Mouse (Mus musculus) C2C12 (cell line): ENCODE data around the gene Elac2. TPM values are rescaled to one million over a fixed set of nuclear protein-coding genes. Genes with fewer than 3 reads are reported as not detected.

Experiments
- H3K27me3 ChIP-seq: one replicate; pipeline ENCODE4 v1.6.1; 2011; ENCODE audit not compliant: control insufficient read depth, insufficient read depth, insufficient read length
- H3K36me3 ChIP-seq: one replicate; pipeline ENCODE4 v1.6.1; 2011; ENCODE audit not compliant: control insufficient read depth, insufficient read depth
- H3K4me3 ChIP-seq: one replicate; pipeline ENCODE4 v1.5.1; 2011; ENCODE audit warnings: mild to moderate bottlenecking, control low read depth; ENCODE audit not compliant: poor library complexity, insufficient read depth, severe bottlenecking
- H3K79me2 ChIP-seq: one replicate; pipeline ENCODE4 v1.6.1; 2011; ENCODE audit not compliant: control insufficient read depth, insufficient read depth
- H3K79me3 ChIP-seq: one replicate; pipeline ENCODE4 v1.6.1; 2011; ENCODE audit warnings: low read depth, control low read depth
- H3ac ChIP-seq: one replicate; pipeline ENCODE3; 2011; ENCODE audit warnings: low read depth; ENCODE audit not compliant: control insufficient read depth, insufficient read length
- CEBPB ChIP-seq: IDR thresholded peaks from one replicate; pipeline ENCODE4 v1.6.1; 2011; ENCODE audit warnings: low read depth, mild to moderate bottlenecking, control low read depth, moderate library complexity
- CTCF ChIP-seq: IDR thresholded peaks from one replicate; pipeline ENCODE4 v1.5.1; 2011; ENCODE audit not compliant: control insufficient read depth, insufficient read depth, insufficient read length
- FOSL1 ChIP-seq: IDR thresholded peaks from one replicate; pipeline ENCODE4 v1.8.0; 2011; ENCODE audit warnings: mild to moderate bottlenecking, low read length; ENCODE audit not compliant: poor library complexity, insufficient read depth, severe bottlenecking
- MAX ChIP-seq: IDR thresholded peaks from one replicate; pipeline ENCODE4 v1.6.1; 2011; ENCODE audit warnings: mild to moderate bottlenecking, control low read depth
- MYOD1 ChIP-seq: IDR thresholded peaks from one replicate; pipeline ENCODE4 v1.6.1; 2011; ENCODE audit warnings: low read depth; ENCODE audit not compliant: control insufficient read depth, insufficient read length
- MYOG ChIP-seq: IDR thresholded peaks from one replicate; pipeline ENCODE4 v1.6.1; 2011; ENCODE audit not compliant: control insufficient read depth, insufficient read length; ENCODE audit errors: extremely low read depth
- USF1 ChIP-seq: IDR thresholded peaks from one replicate; pipeline ENCODE4 v1.6.1; 2011; ENCODE audit warnings: low read depth, mild to moderate bottlenecking, control low read depth, moderate library complexity
- long read RNA-seq, 2 experiments: library from polyadenylated mRNA; unstranded; transcript quantifications; one replicate each; pipeline ENCODE4 v2.0.0; 2019 to 2020
- polyA plus RNA-seq: library from polyadenylated mRNA; unstranded; fragments of >200 nt; fragmentation: generic; extraction: Trizol; gene quantifications from one replicate; pipeline ENCODE4 v1.2.1, GENCODE M21; 2012; ENCODE audit warnings: missing spikeins

The Elac2 gene
- polyA plus RNA-seq: 43.5 TPM
- long read RNA-seq, experiment 1, transcript Elac2-202 (24 exons, 2,884 nt): major isoform, 17 of 36 reads
- long read RNA-seq, experiment 1, partial matches to known transcripts: 2 of 36 reads
- long read RNA-seq, experiment 1, other reads (novel, unspliced or antisense): 14 of 36 reads
- long read RNA-seq, experiment 2, transcript Elac2-201 (25 exons, 2,771 nt): minor isoform, 50 of 516 reads
- long read RNA-seq, experiment 2, transcript Elac2-202 (24 exons, 2,884 nt): major isoform, 387 of 516 reads
- long read RNA-seq, experiment 2, partial matches to known transcripts: 12 of 516 reads
- long read RNA-seq, experiment 2, other reads (novel, unspliced or antisense): 61 of 516 reads

GRCm38 (mm10) chr11:64978720-64979488, at the start of gene Elac2:
Elac2 (plus strand) TSS chr11:64979038.
- H3ac ChIP-seq: peak within 1 kb of the TSS; percentile 81
- no peaks in the 10 kb centered on the region for H3K27me3 ChIP-seq
- TF ChIP-seq MYOG (no peak), CEBPB (no peak), MYOD1 (no peak), FOSL1 (no peak), MAX (peak; percentile 93), CTCF (no peak), USF1 (no peak)
- H3K36me3 ChIP-seq: peaks cover 24% of the 10 kb centered on the region
- peaks cover 17% of the 10 kb centered on the region for H3K79me2 ChIP-seq
- peak within 1 kb of the TSS; percentile 74 for H3K4me3 ChIP-seq
- H3K79me3 ChIP-seq: peaks cover 11% of the 10 kb centered on the region

DNA sequence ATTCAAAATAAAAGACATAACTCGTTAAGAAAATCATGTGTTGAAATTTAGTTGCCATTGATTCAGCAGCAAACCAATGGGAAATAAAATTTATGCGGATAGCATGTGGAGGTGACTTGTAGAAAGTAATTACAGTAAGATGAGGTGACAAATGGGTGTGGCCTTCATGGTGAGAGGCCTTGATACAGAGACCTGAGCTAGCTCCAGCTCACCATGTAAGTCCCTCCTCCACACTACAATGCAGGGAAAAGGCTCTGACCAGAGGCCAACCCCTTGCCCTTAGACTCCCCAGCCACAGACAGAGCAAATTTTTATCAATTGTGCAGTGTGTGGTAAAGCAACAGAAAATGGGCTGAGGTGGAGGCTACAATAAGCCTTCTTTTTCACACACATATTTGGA, 49.7 kb upstream of the Elac2 start:
- TF ChIP-seq USF1: no peak
- no peak for TF ChIP-seq FOSL1
- TF ChIP-seq CEBPB: no peak
- TF ChIP-seq MAX: no peak
- no peak for TF ChIP-seq MYOG
- no peak for TF ChIP-seq MYOD1
- TF ChIP-seq CTCF: no peak
- H3K27me3 ChIP-seq: peaks cover 4% of the 10 kb centered on the region
- no peak overlapping the region for H3ac ChIP-seq
- H3K79me2 ChIP-seq: no peaks in the 10 kb centered on the region
- H3K4me3 ChIP-seq: no peak overlapping the region
- no peaks in the 10 kb centered on the region for H3K79me3 ChIP-seq
- no peaks in the 10 kb centered on the region for H3K36me3 ChIP-seq

DNA sequence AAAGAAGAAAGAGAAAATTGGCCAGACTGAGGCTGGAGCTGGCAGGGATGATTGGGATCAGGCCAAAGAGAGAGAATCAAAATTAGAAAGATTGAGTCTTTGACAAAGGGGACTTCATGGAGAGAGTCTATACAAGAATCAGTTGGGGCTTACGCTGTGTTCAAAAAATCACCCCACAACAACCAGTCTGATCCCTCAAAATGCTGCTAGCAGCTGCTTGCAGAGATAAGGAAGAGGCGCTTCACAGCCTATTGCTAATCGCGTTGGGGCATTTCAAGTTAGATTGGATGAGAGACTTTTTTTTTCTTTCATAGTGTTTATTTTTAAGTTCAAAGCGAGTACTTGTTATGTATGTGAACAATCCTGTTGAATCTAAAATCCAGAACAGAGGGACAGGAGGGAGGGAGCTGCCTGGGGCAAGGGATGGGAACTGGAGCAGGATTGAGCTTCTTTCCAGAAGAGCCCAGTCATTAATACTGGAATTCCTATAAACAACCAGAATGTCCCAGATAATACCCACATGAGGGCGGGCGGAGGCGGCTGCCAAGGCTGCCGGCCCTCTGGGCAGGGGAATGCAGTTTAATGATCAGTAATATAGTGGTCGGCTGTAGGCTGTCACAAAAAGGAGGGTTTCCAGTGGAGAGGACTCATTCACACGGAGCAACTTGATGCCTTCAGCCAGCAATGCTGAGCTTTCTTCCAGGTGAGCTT, 47.6 kb upstream of the Elac2 start:
- H3K27me3 ChIP-seq: peaks cover 4% of the 10 kb centered on the region
- no peaks in the 10 kb centered on the region for H3K79me2 ChIP-seq
- H3K4me3 ChIP-seq: no peak overlapping the region
- no peaks in the 10 kb centered on the region for H3K36me3 ChIP-seq
- no peak for TF ChIP-seq CEBPB
- TF ChIP-seq USF1: no peak
- TF ChIP-seq MYOD1: no peak
- TF ChIP-seq MAX: no peak
- TF ChIP-seq CTCF: no peak
- TF ChIP-seq FOSL1: no peak
- no peak for TF ChIP-seq MYOG
- H3ac ChIP-seq: no peak overlapping the region
- H3K79me3 ChIP-seq: no peaks in the 10 kb centered on the region

DNA sequence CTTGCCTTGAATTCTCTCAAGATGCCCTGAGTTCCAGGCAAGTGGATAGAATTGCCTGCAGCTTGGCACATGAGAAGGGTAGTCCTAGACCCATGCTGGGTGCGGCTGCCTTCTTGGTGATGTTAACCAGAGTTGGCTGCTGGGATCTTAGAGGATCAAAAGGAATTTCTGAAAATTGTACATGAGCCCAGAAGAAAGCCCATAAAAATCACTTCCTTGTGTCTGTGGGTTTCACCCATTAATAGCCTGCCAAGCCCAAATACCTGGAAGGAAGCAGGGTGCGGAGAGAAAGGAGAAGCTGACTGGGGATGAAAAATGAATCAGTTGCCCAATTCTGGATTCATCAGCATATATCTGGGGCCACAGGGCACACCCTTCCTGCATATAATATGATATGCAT, 41.6 kb upstream of the Elac2 start:
- H3ac ChIP-seq: no peak overlapping the region
- TF ChIP-seq MYOG: no peak
- no peak for TF ChIP-seq CEBPB
- no peak for TF ChIP-seq USF1
- TF ChIP-seq MYOD1: no peak
- no peak for TF ChIP-seq MAX
- no peak for TF ChIP-seq CTCF
- no peak for TF ChIP-seq FOSL1
- H3K36me3 ChIP-seq: no peaks in the 10 kb centered on the region
- H3K27me3 ChIP-seq: peaks cover 18% of the 10 kb centered on the region
- H3K4me3 ChIP-seq: no peak overlapping the region
- no peaks in the 10 kb centered on the region for H3K79me3 ChIP-seq
- no peaks in the 10 kb centered on the region for H3K79me2 ChIP-seq

GRCm38 (mm10) chr11:64941193-64941592, 37.6 kb upstream of the Elac2 start:
- TF ChIP-seq CTCF (no peak), MAX (no peak), MYOG (no peak), FOSL1 (no peak), USF1 (no peak), MYOD1 (no peak), CEBPB (no peak)
- H3K79me2 ChIP-seq: no peaks in the 10 kb centered on the region
- H3K79me3 ChIP-seq: no peaks in the 10 kb centered on the region
- no peaks in the 10 kb centered on the region for H3K36me3 ChIP-seq
- H3K27me3 ChIP-seq: peaks cover 18% of the 10 kb centered on the region
- no peak overlapping the region for H3K4me3 ChIP-seq
- H3ac ChIP-seq: no peak overlapping the region
